Mouse (Mus musculus): ENCODE data around the gene Zp3. TPM values are rescaled to one million over a fixed set of nuclear protein-coding genes. Genes with fewer than 3 reads are reported as not detected.

The Zp3 gene
- not detected in 2 replicates for polyA plus RNA-seq (2015; fragmentation: Nextera tagmentation; extraction: Ambion mirVana)

- H3K4me3 ChIP-seq (ENCODE audit: low read depth, low read length) = no peak within 1 kb of the TSS
- ATAC-seq (no peak), DNase-seq (no peak)
- no peaks in the 10 kb centered on the region for H3K36me3 ChIP-seq (replicated peaks; ENCODE audit: insufficient read depth, low read length)
- no peak within 1 kb of the TSS for H3K9ac ChIP-seq (replicated peaks)
- H3K4me1 ChIP-seq (ENCODE audit: insufficient read depth) = no peaks in the 10 kb centered on the region
- H3K9me3 ChIP-seq (ENCODE audit: low read length) = no peaks in the 10 kb centered on the region
- WGBS (ENCODE audit: insufficient replicate concordance) = 64% methylated on average over 8 of the region's 8 CpGs
- TF ChIP-seq CTCF (IDR thresholded peaks at IDR 0.05; ENCODE audit: low read depth) (no peak), EP300 (IDR thresholded peaks at IDR 0.05; ENCODE audit: low read depth) (no peak)
- no peak within 1 kb of the TSS for H3K27ac ChIP-seq (ENCODE audit: low read depth)
- H3K4me2 ChIP-seq (ENCODE audit: low read depth, low read length) = no peak within 1 kb of the TSS
- H3K27me3 ChIP-seq (ENCODE audit: insufficient read depth, low read length) = no peaks in the 10 kb centered on the region
Observed at GRCm38 (mm10) chr5:135979904-135980303, at the start of gene Zp3. TSS of gene Zp3 (plus strand) at chr5:135980099.

DNA sequence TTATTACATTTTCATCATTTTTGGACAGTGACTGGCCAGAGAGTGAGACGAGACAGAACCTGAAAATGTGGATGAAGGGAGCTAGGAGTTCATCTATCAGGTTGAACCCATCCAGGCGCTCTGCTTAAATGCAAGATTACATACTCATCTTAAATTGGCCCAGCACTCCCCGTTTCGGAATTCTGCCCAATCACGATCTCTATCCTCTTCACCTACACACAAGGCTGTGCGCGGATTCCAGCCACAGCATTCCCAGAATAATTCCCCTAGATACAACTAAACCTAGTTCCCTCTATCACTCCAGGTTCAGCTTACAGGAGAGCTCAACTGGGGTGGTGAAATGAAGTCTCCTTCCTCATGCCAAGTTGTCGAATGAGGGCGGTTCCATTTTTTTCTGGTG is 48.4 kb upstream of the Zp3 start:
- Histone ChIP-seq H3K4me2 (ENCODE audit: low read depth, low read length) (no peak overlapping the region), H3K27ac (ENCODE audit: low read depth) (no peak overlapping the region), H3K9ac (replicated peaks) (no peak overlapping the region), H3K27me3 (ENCODE audit: insufficient read depth, low read length) (no peaks in the 10 kb centered on the region), H3K4me3 (ENCODE audit: low read depth, low read length) (no peak overlapping the region), H3K36me3 (replicated peaks; ENCODE audit: insufficient read depth, low read length) (peaks cover 45% of the 10 kb centered on the region), H3K4me1 (ENCODE audit: insufficient read depth) (peaks cover 16% of the 10 kb centered on the region), H3K9me3 (ENCODE audit: low read length) (no peaks in the 10 kb centered on the region)
- no peak for TF ChIP-seq EP300 (IDR thresholded peaks at IDR 0.05; ENCODE audit: low read depth)
- TF ChIP-seq CTCF (IDR thresholded peaks at IDR 0.05; ENCODE audit: low read depth) = no peak
- ATAC-seq (no peak), DNase-seq (no peak)
- WGBS (ENCODE audit: insufficient replicate concordance) = 81% methylated on average over 9 of the region's 9 CpGs

GRCm38 (mm10) chr5:135932359-135932758 is 47.5 kb upstream of the Zp3 start:
- Histone ChIP-seq H3K27ac (ENCODE audit: low read depth) (no peak overlapping the region), H3K4me3 (ENCODE audit: low read depth, low read length) (no peak overlapping the region)

GRCm38 (mm10) chr5:135933222-135933899 is 46.5 kb upstream of the Zp3 start:
- ATAC-seq = no peak
- peaks cover 15% of the 10 kb centered on the region for H3K4me1 ChIP-seq (ENCODE audit: insufficient read depth)
- peak overlapping the region; percentile 84 for H3K9ac ChIP-seq (replicated peaks)
- H3K27ac ChIP-seq (ENCODE audit: low read depth) = peak overlapping the region; percentile 98
- WGBS (ENCODE audit: insufficient replicate concordance) = 8% methylated on average over 12 of the region's 12 CpGs
- H3K36me3 ChIP-seq (replicated peaks; ENCODE audit: insufficient read depth, low read length) = peaks cover 31% of the 10 kb centered on the region
- H3K4me2 ChIP-seq (ENCODE audit: low read depth, low read length) = peak overlapping the region; percentile 76
- peak overlapping the region; percentile 78 for H3K4me3 ChIP-seq (ENCODE audit: low read depth, low read length)
- H3K9me3 ChIP-seq (ENCODE audit: low read length) = no peaks in the 10 kb centered on the region
- DNase-seq = no peak
- no peaks in the 10 kb centered on the region for H3K27me3 ChIP-seq (ENCODE audit: insufficient read depth, low read length)
- TF ChIP-seq EP300 (IDR thresholded peaks at IDR 0.05; ENCODE audit: low read depth) (no peak), CTCF (IDR thresholded peaks at IDR 0.05; ENCODE audit: low read depth) (no peak)

More at GRCm38 (mm10) chr5:135932359-135932758, 47.5 kb upstream of the Zp3 start:
- TF ChIP-seq CTCF (IDR thresholded peaks at IDR 0.05; ENCODE audit: low read depth) (no peak), EP300 (IDR thresholded peaks at IDR 0.05; ENCODE audit: low read depth) (no peak)
- Histone ChIP-seq H3K9me3 (ENCODE audit: low read length) (no peaks in the 10 kb centered on the region), H3K4me1 (ENCODE audit: insufficient read depth) (peaks cover 16% of the 10 kb centered on the region), H3K9ac (replicated peaks) (0 out of 2 replicates have a peak overlapping the region, but pooled peaks have one; percentile 8), H3K27me3 (ENCODE audit: insufficient read depth, low read length) (no peaks in the 10 kb centered on the region), H3K4me2 (ENCODE audit: low read depth, low read length) (peak overlapping the region; percentile 76), H3K36me3 (replicated peaks; ENCODE audit: insufficient read depth, low read length) (peaks cover 38% of the 10 kb centered on the region)
- no peak for ATAC-seq
- WGBS (ENCODE audit: insufficient replicate concordance) = 69% methylated on average over 2 of the region's 2 CpGs
- DNase-seq = no peak

DNA sequence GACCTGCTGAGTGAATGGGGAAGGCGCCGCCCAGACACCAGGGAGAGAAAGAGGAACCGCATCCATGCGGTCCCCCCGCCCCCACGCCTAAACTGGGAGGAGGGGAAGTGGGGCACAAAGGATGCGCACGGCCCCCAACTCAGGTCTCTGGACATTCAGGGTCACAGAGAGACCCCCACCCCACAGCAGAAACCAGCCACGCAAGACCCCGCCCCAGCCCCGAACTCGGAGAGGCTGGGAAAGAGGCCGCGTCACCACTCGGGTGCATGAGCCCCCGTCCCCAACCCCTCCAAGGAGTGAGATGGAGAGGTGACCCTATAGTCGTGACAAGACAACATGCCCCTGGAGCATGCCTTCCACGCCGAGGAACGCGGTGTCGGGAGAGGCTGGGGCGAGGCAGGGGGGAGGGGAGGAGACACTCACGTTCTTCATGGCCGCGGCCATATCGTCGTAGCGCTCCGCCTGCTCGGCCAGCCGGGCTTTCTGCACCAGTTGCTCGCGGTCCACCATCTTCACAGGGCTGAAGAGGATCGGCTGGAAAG is 45.9 kb upstream of the Zp3 start:
- peaks cover 30% of the 10 kb centered on the region for H3K36me3 ChIP-seq (replicated peaks; ENCODE audit: insufficient read depth, low read length)
- peak overlapping the region; percentile 76 for H3K4me2 ChIP-seq (ENCODE audit: low read depth, low read length)
- H3K9ac ChIP-seq (replicated peaks) = peak overlapping the region; percentile 84
- peak overlapping the region; percentile 98 for H3K27ac ChIP-seq (ENCODE audit: low read depth)
- ATAC-seq = peak; percentile 60
- no peaks in the 10 kb centered on the region for H3K27me3 ChIP-seq (ENCODE audit: insufficient read depth, low read length)
- under 1% methylated on average over 33 of the region's 35 CpGs for WGBS (ENCODE audit: insufficient replicate concordance)
- no peak for TF ChIP-seq EP300 (IDR thresholded peaks at IDR 0.05; ENCODE audit: low read depth)
- TF ChIP-seq CTCF (IDR thresholded peaks at IDR 0.05; ENCODE audit: low read depth) = no peak
- peak; percentile 82 for DNase-seq
- H3K4me1 ChIP-seq (ENCODE audit: insufficient read depth) = peaks cover 13% of the 10 kb centered on the region
- peak overlapping the region; percentile 78 for H3K4me3 ChIP-seq (ENCODE audit: low read depth, low read length)
- H3K9me3 ChIP-seq (ENCODE audit: low read length) = no peaks in the 10 kb centered on the region

DNA sequence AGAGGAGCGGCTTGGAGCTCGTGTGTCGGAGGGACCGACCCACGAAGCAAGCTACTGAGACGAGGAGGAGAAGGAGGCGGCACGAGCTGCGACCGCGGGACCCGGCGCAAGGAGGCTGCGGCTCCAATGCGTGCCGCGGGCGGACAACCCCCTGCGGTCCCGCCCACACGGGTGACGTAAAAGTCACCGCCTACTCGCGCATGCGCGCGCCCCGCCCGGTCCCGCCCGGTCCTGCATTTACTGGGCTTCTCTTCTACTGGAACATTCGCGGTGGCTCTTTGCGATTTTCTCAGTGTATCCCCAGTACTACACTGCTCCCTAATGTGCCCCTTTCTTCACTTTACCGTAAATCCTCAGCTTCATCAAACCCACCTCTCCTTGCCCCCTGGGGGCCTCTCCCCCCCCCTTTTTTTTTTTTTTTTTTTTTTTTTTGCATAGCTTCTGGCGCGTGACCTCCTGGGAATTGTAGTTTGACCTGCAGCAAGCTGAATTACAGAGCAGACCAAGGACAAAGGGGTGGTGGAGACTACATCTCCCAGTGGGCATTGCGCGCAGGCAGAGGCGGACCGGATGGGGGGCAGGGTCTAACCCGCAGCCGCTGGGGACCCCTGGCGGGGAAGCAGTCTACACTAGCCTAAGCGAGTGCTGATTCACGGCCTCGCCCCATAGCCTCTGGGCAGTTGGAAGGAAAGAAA is 45.3 kb upstream of the Zp3 start, which contains the start of gene Ywhag:
Ywhag (minus strand) TSS at position 136 of the 695 bp plus-strand sequence.
- Histone ChIP-seq H3K27ac (ENCODE audit: low read depth) (peak within 1 kb of the TSS; percentile 98), H3K4me2 (ENCODE audit: low read depth, low read length) (peak within 1 kb of the TSS; percentile 76), H3K4me1 (ENCODE audit: insufficient read depth) (peaks cover 11% of the 10 kb centered on the region), H3K36me3 (replicated peaks; ENCODE audit: insufficient read depth, low read length) (peaks cover 23% of the 10 kb centered on the region), H3K4me3 (ENCODE audit: low read depth, low read length) (peak within 1 kb of the TSS; percentile 78), H3K9ac (replicated peaks) (peak within 1 kb of the TSS; percentile 84), H3K9me3 (ENCODE audit: low read length) (no peaks in the 10 kb centered on the region), H3K27me3 (ENCODE audit: insufficient read depth, low read length) (no peaks in the 10 kb centered on the region)
- DNase-seq = peak; percentile 98
- TF ChIP-seq EP300 (IDR thresholded peaks at IDR 0.05; ENCODE audit: low read depth) (peak; percentile 60; the same call in 1 of the 2 replicates), CTCF (IDR thresholded peaks at IDR 0.05; ENCODE audit: low read depth) (peak; percentile 76)
- 1% methylated on average over 34 of the region's 48 CpGs for WGBS (ENCODE audit: insufficient replicate concordance)
- peak; percentile 91 for ATAC-seq

Data from liver, postnatal 0 days (tissue).